Mouse (Mus musculus): ENCODE data around the gene Ptbp3. TPM values are rescaled to one million over a fixed set of nuclear protein-coding genes. Genes with fewer than 3 reads are reported as not detected.

Gene Ptbp3
- total and polyA plus RNA-seq, 3 experiments = 135 to 608 (median 358) TPM

GRCm38 (mm10) chr4:59464661-59465060 is 84.5 kb downstream of the Ptbp3 start:
- H3K36me3 ChIP-seq (replicated peaks) = peaks cover 9% of the 10 kb centered on the region
- H3K4me3 ChIP-seq (ENCODE audit: low read depth, low read length) = no peak overlapping the region
- no peaks in the 10 kb centered on the region for H3K27me3 ChIP-seq (ENCODE audit: insufficient read depth, low read length)
- no peak for ATAC-seq (ENCODE audit: extremely low read depth, insufficient number of reproducible peaks, low FRiP score, poor library complexity, severe bottlenecking)
- no peaks in the 10 kb centered on the region for H3K9me3 ChIP-seq (replicated peaks)
- TF ChIP-seq GATA2 (IDR thresholded peaks at IDR 0.05; ENCODE audit: borderline replicate concordance, low read depth, low read length) = no peak
- TF ChIP-seq POLR2AphosphoS5 (IDR thresholded peaks at IDR 0.05; ENCODE audit: insufficient replicate concordance, low read depth, low read length) = no peak
- no peak for TF ChIP-seq CTCF (IDR thresholded peaks at IDR 0.05; ENCODE audit: low read depth, low read length)
- TF ChIP-seq GATA1 (IDR thresholded peaks at IDR 0.05; ENCODE audit: borderline replicate concordance, low read length) = no peak
- TF ChIP-seq TAL1 (conservative IDR thresholded peaks at IDR 0.05; ENCODE audit: low read depth, low read length) = no peak
- DNase-seq (ENCODE audit: low spot score) = no peak
- H3K4me1 ChIP-seq (ENCODE audit: insufficient read depth, low read depth, low read length) = peaks cover 26% of the 10 kb centered on the region

DNA sequence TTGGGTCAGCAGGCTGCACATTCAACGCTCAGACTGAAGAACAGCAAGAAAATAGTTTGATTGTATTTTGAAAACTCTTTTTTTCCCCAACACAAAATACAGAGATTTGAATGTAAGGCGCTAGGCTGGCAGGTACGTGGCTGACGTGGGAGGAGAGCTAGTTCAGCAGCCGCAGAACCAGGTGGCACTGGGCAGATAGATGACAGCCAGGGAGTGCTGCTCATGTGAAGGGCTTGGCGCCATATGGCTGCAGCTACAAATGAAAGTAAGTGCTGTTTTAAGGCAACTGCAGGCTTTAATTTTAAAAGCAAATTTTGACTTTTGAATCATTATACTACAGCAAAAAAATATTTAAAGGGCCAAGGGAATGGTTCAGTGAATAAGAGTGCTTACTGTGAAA is 86.7 kb downstream of the Ptbp3 start:
- H3K27me3 ChIP-seq (ENCODE audit: insufficient read depth, low read length) = no peaks in the 10 kb centered on the region
- DNase-seq (ENCODE audit: low spot score) = no peak
- H3K36me3 ChIP-seq (replicated peaks) = peaks cover 8% of the 10 kb centered on the region
- ATAC-seq (ENCODE audit: extremely low read depth, insufficient number of reproducible peaks, low FRiP score, poor library complexity, severe bottlenecking) = no peak
- TF ChIP-seq GATA1 (IDR thresholded peaks at IDR 0.05; ENCODE audit: borderline replicate concordance, low read length) (no peak), TAL1 (conservative IDR thresholded peaks at IDR 0.05; ENCODE audit: low read depth, low read length) (no peak), GATA2 (IDR thresholded peaks at IDR 0.05; ENCODE audit: borderline replicate concordance, low read depth, low read length) (no peak), CTCF (IDR thresholded peaks at IDR 0.05; ENCODE audit: low read depth, low read length) (no peak), POLR2AphosphoS5 (IDR thresholded peaks at IDR 0.05; ENCODE audit: insufficient replicate concordance, low read depth, low read length) (no peak)
- no peaks in the 10 kb centered on the region for H3K9me3 ChIP-seq (replicated peaks)
- no peak overlapping the region for H3K4me3 ChIP-seq (ENCODE audit: low read depth, low read length)
- H3K4me1 ChIP-seq (ENCODE audit: insufficient read depth, low read depth, low read length) = peaks cover 28% of the 10 kb centered on the region

DNA sequence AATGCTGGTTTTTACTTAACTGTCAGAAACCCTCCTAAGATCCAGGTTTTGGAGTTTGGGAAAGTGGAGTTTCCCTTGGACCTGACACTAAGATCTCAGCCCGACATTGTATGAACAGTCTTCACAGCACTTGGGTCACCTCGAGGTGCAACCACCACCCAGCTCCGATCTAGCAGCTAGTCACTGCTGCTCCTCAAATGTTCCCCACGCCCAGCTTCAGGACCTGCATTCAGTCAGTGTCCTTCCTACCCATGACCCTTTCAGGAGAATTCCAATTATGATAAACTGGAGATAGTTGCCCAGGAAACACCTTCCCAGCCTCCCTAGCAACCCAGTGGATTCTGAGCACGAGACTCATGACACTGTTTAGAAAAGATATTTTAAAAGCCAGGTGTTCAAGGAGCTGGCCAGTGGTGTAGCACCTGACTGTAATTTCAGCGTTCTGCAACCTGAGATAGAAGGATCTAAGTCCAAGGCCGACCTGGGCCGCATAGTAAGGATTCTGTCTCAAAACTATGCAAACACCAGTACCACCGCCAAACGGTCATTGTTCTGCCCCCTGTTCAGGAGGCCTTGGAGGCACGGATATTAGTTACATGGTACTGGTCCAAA is 87.9 kb downstream of the Ptbp3 start:
- Histone ChIP-seq H3K4me1 (ENCODE audit: insufficient read depth, low read depth, low read length) (peaks cover 28% of the 10 kb centered on the region), H3K9me3 (replicated peaks) (no peaks in the 10 kb centered on the region), H3K36me3 (replicated peaks) (no peaks in the 10 kb centered on the region), H3K27me3 (ENCODE audit: insufficient read depth, low read length) (no peaks in the 10 kb centered on the region), H3K4me3 (ENCODE audit: low read depth, low read length) (no peak overlapping the region)
- ATAC-seq (ENCODE audit: extremely low read depth, insufficient number of reproducible peaks, low FRiP score, poor library complexity, severe bottlenecking) = no peak
- TF ChIP-seq GATA2 (IDR thresholded peaks at IDR 0.05; ENCODE audit: borderline replicate concordance, low read depth, low read length) (no peak), GATA1 (IDR thresholded peaks at IDR 0.05; ENCODE audit: borderline replicate concordance, low read length) (no peak), CTCF (IDR thresholded peaks at IDR 0.05; ENCODE audit: low read depth, low read length) (no peak), POLR2AphosphoS5 (IDR thresholded peaks at IDR 0.05; ENCODE audit: insufficient replicate concordance, low read depth, low read length) (no peak), TAL1 (conservative IDR thresholded peaks at IDR 0.05; ENCODE audit: low read depth, low read length) (no peak)
- DNase-seq (ENCODE audit: low spot score) = no peak

DNA sequence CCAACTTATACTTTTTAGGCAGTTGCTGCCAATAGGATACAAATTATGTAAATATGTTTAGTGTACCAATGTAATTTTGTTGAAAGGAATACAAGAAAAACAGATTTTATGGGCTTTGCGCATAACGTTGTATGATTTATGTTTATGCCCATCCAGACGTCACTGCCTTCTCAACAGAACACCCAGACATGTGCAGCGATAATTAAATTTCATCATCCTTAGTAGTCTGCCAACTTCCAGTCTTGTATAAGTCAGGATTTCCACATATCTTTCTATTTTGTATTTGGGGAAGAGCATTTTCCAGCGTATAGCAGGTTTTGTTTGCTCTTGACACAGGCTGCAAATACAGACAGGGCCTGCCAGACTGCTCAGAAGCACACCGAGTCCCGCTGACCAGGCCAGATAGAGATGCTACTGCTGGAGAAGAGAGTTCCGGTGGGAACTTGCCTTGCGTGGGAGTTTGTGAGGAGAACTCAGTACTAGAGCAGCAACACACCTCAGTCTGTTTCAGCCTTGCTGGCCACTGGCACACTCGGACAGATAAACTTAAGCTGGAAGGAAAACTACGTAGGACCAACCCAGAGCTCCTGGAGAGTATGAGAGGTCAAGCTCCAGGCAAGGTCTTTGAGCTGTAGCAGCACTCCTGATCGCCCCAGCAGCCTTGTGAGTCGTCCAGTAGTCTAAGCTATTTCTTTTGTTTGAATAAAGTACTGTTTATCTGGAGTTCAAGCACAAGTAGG is 89.8 kb downstream of the Ptbp3 start:
- Histone ChIP-seq H3K36me3 (replicated peaks) (no peaks in the 10 kb centered on the region), H3K4me1 (ENCODE audit: insufficient read depth, low read depth, low read length) (peaks cover 34% of the 10 kb centered on the region), H3K4me3 (ENCODE audit: low read depth, low read length) (no peak overlapping the region), H3K27me3 (ENCODE audit: insufficient read depth, low read length) (no peaks in the 10 kb centered on the region), H3K9me3 (replicated peaks) (no peaks in the 10 kb centered on the region)
- ATAC-seq (ENCODE audit: extremely low read depth, insufficient number of reproducible peaks, low FRiP score, poor library complexity, severe bottlenecking) (no peak), DNase-seq (ENCODE audit: low spot score) (no peak)
- TF ChIP-seq GATA2 (IDR thresholded peaks at IDR 0.05; ENCODE audit: borderline replicate concordance, low read depth, low read length) (no peak), CTCF (IDR thresholded peaks at IDR 0.05; ENCODE audit: low read depth, low read length) (no peak), POLR2AphosphoS5 (IDR thresholded peaks at IDR 0.05; ENCODE audit: insufficient replicate concordance, low read depth, low read length) (no peak), TAL1 (conservative IDR thresholded peaks at IDR 0.05; ENCODE audit: low read depth, low read length) (no peak), GATA1 (IDR thresholded peaks at IDR 0.05; ENCODE audit: borderline replicate concordance, low read length) (no peak)

DNA sequence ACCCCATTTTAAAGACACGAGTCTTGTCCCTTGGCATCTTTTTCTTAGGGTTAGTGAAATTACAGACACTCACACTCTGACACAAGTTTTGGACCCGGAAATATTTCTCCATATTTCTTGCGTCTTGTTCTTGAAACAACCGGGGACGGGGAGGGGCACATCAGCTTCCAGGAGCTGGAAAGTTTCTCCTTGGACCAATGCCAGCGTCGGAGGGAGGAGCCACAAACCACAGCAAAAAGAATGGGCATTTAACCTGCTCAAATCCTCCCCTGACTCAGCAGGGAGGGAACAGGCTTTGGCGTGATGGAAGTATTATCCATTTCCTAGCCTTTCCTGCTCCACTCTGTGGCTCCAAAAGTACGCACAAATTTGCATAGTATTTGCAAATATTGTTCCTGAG is 91.2 kb downstream of the Ptbp3 start:
- Histone ChIP-seq H3K4me3 (ENCODE audit: low read depth, low read length) (no peak overlapping the region), H3K9me3 (replicated peaks) (no peaks in the 10 kb centered on the region), H3K36me3 (replicated peaks) (no peaks in the 10 kb centered on the region), H3K27me3 (ENCODE audit: insufficient read depth, low read length) (no peaks in the 10 kb centered on the region), H3K4me1 (ENCODE audit: insufficient read depth, low read depth, low read length) (peaks cover 31% of the 10 kb centered on the region)
- no peak for TF ChIP-seq CTCF (IDR thresholded peaks at IDR 0.05; ENCODE audit: low read depth, low read length)
- TF ChIP-seq GATA1 (IDR thresholded peaks at IDR 0.05; ENCODE audit: borderline replicate concordance, low read length) = no peak
- no peak for TF ChIP-seq POLR2AphosphoS5 (IDR thresholded peaks at IDR 0.05; ENCODE audit: insufficient replicate concordance, low read depth, low read length)
- no peak for TF ChIP-seq TAL1 (conservative IDR thresholded peaks at IDR 0.05; ENCODE audit: low read depth, low read length)
- TF ChIP-seq GATA2 (IDR thresholded peaks at IDR 0.05; ENCODE audit: borderline replicate concordance, low read depth, low read length) = no peak
- ATAC-seq (ENCODE audit: extremely low read depth, insufficient number of reproducible peaks, low FRiP score, poor library complexity, severe bottlenecking) (no peak), DNase-seq (ENCODE audit: low spot score) (no peak)

DNA sequence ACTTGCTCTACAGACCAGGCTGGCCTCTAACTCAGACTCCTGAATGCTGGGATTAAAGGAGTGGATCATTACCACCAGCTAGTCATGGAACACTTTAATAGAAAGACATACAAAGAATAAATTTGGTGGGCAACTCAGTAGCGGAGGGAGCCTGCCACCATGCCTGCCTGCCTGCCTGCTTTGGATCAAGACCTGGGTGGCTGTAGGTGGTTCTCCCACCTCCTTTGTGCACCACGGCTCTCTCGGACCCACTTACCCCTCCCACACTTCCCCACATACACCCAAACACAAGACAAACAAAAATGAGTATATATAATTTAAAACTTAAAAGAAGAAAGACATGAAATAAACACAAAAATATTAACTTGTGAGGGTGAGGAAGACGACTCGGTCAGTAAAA is 92.1 kb downstream of the Ptbp3 start:
- no peaks in the 10 kb centered on the region for H3K9me3 ChIP-seq (replicated peaks)
- H3K36me3 ChIP-seq (replicated peaks) = no peaks in the 10 kb centered on the region
- peaks cover 32% of the 10 kb centered on the region for H3K4me1 ChIP-seq (ENCODE audit: insufficient read depth, low read depth, low read length)
- no peaks in the 10 kb centered on the region for H3K27me3 ChIP-seq (ENCODE audit: insufficient read depth, low read length)
- no peak overlapping the region for H3K4me3 ChIP-seq (ENCODE audit: low read depth, low read length)
- DNase-seq (ENCODE audit: low spot score) = no peak
- ATAC-seq (ENCODE audit: extremely low read depth, insufficient number of reproducible peaks, low FRiP score, poor library complexity, severe bottlenecking) = no peak
- no peak for TF ChIP-seq TAL1 (conservative IDR thresholded peaks at IDR 0.05; ENCODE audit: low read depth, low read length)
- TF ChIP-seq GATA2 (IDR thresholded peaks at IDR 0.05; ENCODE audit: borderline replicate concordance, low read depth, low read length) = no peak
- TF ChIP-seq CTCF (IDR thresholded peaks at IDR 0.05; ENCODE audit: low read depth, low read length) = no peak
- no peak for TF ChIP-seq GATA1 (IDR thresholded peaks at IDR 0.05; ENCODE audit: borderline replicate concordance, low read length)
- no peak for TF ChIP-seq POLR2AphosphoS5 (IDR thresholded peaks at IDR 0.05; ENCODE audit: insufficient replicate concordance, low read depth, low read length)

Measured in G1E (cell line).